Mouse (Mus musculus) thymus, postnatal 0 days (tissue): ENCODE data around the gene Sp1. TPM values are rescaled to one million over a fixed set of nuclear protein-coding genes. Genes with fewer than 3 reads are reported as not detected.

ENCODE experiments used
- DNase-seq: peaks from one replicate; pipeline ENCODE4 v3.0.0-alpha.2; 2015; ENCODE audit warnings: low spot score
- polyA plus RNA-seq: library from polyadenylated mRNA; unstranded; fragments of >200 nt; fragmentation: Nextera tagmentation; extraction: Ambion mirVana; gene quantifications from 2 replicates; pipeline ENCODE4 v1.2.1, GENCODE M21; 2015

Gene Sp1
- polyA plus RNA-seq, 1 experiment from 2014 or later = 10.9 TPM

- DNase-seq = peak; percentile 67
Observed at GRCm38 (mm10) chr15:102399229-102400221, 6.4 kb upstream of the Sp1 start.

DNA sequence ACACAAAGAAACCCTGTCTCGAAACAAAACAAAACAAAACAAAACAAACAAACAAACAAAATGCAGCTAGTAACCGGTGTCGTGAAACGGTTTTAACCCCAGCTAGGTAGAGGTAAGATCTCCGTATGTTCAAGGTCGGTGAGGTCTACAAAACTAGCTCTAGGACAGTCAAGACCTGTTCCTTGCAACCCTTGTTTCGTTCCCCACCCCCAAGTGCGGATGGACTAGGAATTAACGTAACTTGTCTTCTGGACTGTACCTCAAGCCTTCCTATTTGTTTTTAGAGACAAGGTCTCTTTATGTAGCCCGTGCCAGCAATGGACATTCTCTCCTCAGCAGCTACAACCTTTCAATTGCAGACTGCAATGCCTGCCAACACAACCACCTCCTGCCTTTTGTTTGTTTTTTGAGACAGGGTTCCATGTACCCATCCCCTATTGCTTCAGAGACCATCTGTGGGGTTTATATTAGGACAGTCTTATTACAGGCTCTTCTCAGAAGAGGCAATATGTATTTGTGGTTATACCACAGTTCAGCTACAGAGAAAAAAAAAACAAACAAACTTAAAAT, 5.4 kb upstream of the Sp1 start:
- DNase-seq = no peak

GRCm38 (mm10) chr15:102401278-102401677, 4.7 kb upstream of the Sp1 start:
- no peak for DNase-seq

DNA sequence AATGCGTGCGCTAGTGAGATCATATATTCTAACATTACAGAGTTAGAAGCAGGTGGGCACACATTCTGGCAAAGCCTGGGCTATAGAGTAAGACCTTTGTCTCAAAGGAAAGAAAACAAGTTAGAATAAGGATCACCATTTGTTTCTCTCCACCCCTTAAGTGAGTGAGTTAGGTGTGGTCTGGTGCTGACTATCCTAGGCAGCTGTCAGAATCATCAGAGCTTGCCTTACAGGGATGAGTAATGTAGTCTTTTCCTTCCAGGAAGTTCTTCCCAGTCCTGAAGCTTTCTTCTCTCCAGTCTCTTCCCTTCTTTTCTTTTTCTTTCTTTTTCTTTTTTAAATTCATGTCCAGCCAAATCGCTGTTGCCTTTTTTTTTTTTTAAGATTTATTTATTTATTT, 3.7 kb upstream of the Sp1 start:
- DNase-seq = no peak

GRCm38 (mm10) chr15:102404608-102405488, 1.1 kb upstream of the Sp1 start:
- DNase-seq = no peak

DNA sequence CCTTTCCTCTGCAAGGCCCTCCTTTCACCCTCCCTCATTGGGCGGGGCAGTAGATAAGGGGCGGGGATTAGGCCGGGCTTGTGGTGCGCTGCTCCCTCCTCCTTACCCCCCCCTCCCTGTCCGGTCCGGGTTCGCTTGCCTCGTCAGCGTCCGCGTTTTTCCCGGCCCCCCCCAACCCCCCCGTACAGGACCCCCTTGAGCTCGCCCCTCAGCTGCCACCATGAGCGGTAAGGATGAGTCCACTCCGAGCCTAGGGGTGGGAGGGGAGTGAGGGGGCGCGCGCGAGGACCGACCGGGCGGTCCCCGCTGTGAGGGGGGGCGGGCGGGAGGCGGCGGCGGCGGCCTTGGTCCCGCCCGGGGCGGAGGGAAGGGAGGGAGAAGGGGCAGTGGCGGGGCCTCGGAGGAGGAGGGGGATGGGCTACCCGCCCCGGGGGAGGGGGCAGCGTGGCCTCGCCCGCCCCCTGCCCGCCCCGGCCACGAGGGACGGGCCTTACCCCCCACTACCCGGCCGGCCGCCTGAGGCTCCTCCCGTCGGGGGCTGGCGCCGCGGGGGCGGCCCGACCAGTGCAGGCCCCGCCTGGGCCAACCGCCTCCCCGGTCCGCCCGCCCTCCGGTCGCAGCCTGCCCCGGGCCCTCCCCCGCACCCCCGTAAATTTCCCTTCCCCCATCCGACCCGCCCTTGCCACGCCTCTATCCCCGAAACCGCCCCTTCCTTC, 411 bp downstream of the Sp1 start:
- peak; percentile 67 for DNase-seq

DNA sequence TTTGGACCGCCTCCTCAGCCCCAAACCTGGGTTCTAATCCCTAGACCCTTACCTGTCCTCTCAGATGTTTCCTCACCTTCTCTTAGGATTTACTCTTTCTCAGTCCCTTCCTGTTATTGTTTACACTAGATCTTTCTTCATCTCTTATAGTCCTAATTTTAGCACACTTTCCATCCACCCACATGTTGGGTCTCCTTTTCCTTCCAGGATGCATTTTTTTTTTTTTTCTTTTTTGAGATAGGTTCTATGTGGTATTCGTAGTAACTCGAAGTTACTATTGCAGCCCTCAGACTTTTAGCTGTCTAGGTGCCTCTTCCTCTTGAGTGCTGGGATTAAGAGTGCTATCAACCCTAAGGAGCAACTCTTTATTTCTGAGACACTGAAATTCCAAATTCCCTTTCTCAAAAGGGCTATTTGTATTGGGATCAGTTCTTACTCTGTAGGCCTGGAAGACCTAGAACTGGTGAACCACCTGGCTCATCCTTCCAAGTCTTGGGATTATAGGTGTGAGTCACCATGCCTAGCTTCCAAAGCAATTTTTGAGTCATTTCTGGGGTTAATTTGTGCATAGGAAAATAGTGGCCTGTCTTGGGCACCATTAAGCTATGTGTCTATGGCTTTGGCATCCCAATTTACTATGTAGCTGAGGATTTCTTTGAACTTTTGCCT, 1.1 kb downstream of the Sp1 start:
- DNase-seq = no peak

- no peak for DNase-seq
Observed at GRCm38 (mm10) chr15:102407681-102408557, 2.0 kb downstream of the Sp1 start.

DNA sequence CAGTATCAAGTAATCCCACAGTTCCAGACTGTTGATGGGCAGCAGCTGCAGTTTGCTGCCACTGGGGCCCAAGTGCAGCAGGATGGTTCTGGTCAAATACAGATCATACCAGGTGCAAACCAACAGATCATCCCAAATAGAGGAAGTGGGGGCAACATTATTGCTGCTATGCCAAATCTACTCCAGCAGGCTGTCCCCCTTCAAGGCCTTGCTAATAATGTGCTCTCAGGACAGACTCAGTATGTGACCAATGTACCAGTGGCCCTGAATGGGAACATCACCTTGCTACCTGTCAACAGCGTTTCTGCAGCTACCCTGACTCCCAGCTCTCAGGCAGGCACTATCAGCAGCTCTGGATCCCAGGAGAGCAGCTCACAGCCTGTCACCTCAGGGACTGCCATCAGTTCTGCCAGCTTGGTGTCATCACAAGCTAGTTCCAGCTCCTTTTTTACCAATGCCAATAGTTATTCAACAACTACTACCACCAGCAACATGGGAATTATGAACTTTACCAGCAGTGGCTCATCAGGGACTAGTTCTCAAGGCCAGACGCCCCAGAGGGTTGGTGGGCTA, 2.7 kb downstream of the Sp1 start:
- no peak for DNase-seq

DNA sequence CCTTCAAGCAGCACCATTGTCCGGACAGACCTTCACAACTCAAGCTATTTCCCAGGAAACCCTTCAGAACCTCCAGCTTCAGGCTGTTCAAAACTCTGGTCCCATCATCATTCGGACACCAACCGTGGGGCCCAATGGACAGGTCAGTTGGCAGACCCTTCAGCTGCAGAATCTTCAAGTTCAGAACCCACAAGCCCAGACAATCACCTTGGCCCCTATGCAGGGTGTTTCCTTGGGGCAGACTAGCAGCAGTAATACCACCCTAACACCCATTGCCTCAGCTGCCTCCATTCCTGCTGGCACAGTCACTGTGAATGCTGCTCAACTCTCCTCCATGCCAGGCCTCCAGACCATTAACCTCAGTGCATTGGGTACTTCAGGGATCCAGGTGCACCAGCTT, 3.3 kb downstream of the Sp1 start:
- DNase-seq = no peak

GRCm38 (mm10) chr15:102411077-102411476, 5.1 kb downstream of the Sp1 start:
- no peak for DNase-seq

DNA sequence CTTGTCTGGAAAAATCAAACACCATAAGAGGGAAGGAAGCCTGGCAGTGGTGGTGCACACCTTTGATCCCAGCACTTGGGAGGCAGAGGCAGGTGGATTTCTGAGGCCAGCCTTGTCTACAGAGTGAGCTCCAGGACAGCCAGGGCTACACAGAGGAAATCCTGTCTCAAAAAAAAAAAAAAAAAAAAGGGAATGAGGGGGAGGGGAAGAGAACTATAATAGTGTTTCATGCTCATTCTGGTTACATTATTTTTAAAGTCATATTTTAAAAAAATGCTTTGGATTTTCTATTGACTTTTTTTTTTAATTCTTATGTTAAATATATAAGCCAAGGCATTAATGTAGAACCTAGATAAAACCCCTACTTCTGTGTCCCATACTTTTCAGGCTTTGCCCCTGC, 7.7 kb downstream of the Sp1 start:
- no peak for DNase-seq

GRCm38 (mm10) chr15:102417524-102417923, 11.6 kb downstream of the Sp1 start:
- DNase-seq = no peak

GRCm38 (mm10) chr15:102420986-102421385, 15.0 kb downstream of the Sp1 start:
- DNase-seq = no peak

- peak; percentile 71 for DNase-seq
Observed at GRCm38 (mm10) chr15:102421437-102421836, 15.5 kb downstream of the Sp1 start.

DNA sequence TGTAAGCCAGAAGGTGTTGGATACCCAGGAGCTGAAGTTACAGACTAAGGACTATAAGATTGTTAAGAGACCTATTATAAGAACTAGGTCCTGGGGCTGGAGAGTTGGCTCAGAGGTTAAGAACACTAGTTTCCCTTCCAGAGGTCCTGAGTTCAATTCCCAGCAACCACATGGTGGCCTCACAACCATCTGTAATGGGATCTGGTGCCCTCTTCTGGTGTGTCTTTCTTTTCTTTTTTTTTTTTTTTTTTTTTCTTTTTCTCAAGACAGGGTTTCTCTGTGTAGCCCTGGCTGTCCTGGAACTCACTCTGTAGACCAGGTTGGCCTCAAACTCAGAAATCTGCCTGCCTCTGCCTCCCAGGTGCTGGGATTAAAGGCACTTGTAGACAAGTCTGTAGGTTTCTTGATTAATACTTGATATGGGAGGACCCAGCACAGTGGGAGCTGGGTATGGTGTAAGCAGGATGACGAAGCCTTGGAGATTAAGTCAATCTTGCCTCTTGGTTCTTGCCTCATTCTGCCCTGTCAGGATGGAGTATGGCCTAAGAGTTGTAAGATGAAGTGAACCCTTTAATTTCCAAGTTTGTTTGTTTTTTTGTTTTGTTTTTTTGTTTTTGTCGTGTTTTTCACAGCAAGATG, 17.8 kb downstream of the Sp1 start:
- DNase-seq = no peak

DNA sequence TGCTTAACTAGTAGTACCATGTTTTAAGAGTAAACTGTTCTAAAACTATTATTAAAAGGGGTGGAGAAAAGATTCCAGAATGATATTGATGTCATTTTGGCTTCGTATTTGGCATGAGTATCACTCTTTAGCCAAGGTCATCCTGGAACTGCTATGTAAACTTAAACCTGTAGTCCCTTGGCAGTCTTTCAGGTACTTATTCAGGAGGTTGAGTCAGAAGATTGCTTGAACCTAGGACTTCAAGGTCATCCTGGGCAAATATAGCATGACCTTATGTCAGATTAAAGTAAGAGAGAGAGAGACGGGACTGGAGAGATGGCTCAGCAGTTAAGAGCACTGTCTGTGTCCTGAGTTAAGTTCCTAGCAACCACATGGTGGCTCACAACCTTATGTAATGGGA, 18.7 kb downstream of the Sp1 start:
- no peak for DNase-seq

DNA sequence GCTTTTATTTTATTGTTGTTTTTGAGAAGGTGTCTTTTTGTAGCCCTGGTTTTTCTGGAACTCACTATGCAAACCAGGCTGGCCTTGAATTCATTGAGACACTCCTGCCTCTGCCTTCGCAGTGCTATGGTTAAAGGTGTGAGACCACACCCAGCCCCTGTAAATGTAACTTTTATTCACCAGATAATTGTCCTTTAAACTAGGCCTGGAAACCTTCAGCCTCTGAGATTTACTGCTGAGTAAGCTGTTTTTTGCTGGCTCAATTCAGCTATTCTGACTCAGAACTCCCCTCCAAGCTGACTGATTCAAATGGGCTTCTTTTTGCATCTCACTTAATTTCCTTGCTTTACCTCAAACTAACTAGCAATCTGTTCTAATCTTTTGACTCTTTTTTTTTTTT, 21.0 kb downstream of the Sp1 start:
- DNase-seq = no peak

DNA sequence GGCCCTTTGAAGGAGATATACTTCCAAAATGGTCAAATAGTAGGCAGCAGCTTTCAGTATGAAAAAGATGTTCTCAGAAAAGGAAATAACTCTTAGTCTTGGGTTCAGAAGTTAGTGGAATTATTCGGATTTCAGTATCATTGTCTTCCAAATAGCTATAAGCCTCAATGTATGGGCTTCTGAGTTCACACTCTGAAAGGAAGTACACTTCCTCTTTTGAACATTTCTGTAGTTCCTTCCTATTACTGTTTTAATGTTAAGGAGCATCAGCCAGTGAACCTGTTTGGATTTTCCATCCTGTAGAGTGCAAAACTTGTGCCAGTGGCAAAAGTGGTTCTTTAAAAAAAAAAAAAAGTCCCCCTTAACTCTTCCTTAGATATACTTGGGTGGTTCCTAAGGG, 26.1 kb downstream of the Sp1 start:
- DNase-seq = no peak
